Mouse (Mus musculus) retina, postnatal 7 days (tissue): Measurements from ENCODE around the gene Trim50.
"Not testable (repeated sequence)": the region's sequence is repeated elsewhere in the genome, so short reads cannot be mapped to it uniquely, and the experiment has no call there.

Experiments used
- DNase-seq: peaks from one replicate; pipeline ENCODE4 v3.0.0-alpha.2; 2012; ENCODE audit warnings: low read depth, low spot score

Gene Trim50

DNA sequence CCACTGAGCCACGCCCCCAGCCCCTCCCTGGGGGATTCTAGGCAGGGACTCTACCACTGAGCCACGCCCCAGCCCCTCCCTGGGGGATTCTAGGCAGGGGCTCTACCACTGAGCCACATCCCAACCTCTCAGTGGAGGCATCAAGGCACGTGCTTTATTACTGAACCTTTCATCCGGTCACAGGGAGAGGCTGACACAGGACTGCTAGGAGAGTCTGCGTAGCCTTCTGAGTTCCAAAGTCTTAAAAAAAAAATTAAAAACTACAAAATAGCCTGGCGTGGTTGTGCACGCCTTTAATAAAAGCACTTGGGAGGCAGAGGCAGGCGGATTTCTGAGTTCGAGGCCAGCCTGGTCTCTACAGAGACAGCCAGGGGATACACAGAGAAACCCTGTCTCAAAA lies 16.1 kb downstream of the Trim50 start:
- DNase-seq: not testable (repeated sequence)

DNA sequence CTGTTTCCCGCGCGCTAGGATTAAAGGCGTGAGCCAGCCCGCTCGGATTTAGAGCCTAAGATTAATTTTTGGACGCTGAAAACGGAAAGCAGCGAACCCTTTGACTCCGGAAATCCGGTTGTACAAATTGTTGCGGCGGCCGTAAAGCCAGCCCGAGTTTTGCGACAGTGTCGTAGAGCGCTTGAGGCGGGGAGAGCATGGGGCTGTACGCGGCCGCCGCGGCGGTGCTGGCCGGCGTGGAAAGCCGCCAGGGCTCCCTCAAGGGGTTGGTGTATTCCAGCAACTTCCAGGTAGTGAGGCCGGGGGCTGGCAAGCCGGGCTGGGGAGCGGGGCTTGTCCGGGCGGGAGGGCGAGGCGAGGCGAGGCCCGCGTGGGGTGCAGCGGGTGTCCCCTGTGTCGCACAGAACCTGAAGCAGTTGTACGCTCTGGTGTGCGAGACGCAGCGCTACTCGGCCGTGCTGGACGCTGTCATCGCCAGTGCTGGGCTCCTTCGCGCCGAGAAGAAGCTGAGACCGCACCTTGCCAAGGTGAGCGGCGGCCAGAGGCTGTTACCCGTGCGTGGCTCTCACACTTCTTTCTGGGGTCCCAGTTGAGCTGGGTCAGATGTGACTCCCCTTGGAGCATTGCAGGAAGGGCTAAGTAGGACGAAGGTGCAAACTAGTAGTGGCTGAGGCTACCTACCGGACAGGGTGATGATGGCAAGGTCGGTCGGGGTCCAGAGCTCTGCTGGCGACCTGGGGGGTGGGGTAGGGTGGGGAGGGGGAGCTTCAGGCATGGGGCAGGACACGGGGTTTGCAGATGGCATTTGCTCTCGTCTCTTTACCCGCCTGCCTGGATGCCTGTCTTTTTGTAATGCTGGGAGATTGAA lies 16.9 kb downstream of the Trim50 start, which contains the start of gene Nsun5:
Gene Nsun5, plus strand, starts transcription at position 167 of the 868 bp plus-strand sequence.
- peak; percentile 96 for DNase-seq

DNA sequence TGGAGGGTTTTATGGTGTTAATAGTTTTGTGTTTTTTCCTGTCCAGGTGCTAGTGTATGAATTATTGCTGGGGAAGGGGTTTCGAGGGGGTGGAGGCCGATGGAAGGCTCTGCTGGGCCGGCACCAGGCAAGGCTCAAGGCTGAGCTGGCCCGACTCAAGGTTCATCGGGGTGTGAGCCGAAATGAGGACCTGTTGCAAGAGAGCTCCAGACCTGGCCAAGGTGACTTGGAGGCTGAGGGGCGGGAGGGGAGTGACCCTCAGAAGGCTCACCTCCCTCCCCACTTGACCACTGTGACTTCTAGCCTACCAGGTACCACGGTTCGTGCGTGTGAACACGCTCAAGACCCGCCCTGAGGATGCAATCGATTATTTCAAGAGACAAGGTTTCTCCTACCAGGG lies 18.1 kb downstream of the Trim50 start:
- DNase-seq: no peak

DNA sequence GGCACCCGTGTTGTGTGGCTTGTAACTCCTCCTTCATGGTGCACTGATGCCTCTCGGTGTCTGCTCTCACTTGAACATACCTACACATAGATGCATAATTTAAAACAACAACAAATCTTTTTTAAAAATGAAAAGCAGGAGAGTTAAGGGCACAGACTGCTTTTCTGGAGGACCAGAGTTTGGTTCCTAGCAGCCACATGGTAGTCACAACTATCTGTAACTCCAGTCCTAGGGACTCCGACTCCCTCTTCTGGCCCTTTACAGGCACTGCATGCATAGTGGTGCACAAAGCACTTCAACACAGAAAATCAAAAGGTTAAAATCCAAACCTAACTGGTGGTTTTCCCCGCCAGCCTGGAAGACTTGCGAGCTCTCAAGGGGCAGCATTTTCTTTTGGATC lies 20.5 kb downstream of the Trim50 start:
- no peak for DNase-seq

DNA sequence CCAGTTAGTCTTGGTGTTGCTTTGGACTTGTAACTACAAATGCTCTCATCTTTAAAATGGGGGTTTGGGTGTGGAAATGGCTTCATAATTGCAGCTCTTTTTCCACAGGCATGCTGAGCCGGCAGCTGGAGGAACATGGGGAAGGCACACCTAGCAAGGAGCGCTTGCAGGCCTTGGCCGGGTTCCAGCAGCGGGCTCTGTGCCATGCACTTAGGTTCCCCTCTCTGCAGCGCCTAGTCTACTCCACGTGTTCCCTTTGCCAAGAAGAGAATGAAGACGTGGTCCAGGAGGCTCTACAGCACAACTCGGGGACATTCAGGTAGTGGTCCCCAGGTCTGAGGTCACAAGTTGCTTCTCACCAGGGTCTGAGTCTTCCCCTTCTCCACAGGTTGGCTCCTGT lies 22.1 kb downstream of the Trim50 start:
- DNase-seq: no peak

DNA sequence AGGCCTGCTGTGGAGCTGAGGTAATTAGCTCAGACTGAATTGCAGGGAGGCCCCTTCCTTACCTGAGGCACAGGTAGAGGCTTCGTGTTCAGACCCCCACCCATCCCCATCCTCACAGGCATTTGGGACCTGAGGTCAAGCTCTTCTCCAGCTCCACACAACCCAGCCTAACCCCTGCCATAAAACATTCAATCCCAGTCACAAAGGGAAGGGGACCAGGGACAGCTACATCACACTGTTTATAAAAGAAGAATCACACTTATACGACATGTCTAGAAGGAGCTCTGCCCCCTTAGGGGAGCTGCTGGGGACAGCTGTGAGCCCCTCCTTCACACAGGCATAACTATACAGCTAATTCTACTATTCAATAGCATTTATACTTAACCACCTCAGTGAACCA lies 23.2 kb downstream of the Trim50 start:
- DNase-seq: no peak

DNA sequence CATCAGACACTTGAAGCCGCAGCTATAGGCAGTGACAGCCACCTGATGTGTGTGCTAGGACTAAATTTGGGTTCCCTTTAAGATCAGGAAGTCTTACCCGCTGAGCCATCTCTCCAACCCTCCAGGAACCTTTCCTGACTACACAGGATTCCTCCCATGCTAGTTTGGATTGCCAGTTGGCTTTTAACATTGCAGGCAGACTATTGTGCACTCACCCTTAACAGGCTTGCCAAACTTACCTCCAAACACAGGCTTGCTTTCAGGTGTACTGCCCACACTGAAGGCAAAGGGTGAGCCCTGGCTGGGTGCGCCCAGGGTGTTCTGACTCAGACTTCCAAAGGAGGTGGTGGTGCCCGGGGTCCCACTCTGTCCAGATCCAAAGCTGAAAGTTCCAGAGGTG lies 27.6 kb downstream of the Trim50 start:
- DNase-seq: no peak

DNA sequence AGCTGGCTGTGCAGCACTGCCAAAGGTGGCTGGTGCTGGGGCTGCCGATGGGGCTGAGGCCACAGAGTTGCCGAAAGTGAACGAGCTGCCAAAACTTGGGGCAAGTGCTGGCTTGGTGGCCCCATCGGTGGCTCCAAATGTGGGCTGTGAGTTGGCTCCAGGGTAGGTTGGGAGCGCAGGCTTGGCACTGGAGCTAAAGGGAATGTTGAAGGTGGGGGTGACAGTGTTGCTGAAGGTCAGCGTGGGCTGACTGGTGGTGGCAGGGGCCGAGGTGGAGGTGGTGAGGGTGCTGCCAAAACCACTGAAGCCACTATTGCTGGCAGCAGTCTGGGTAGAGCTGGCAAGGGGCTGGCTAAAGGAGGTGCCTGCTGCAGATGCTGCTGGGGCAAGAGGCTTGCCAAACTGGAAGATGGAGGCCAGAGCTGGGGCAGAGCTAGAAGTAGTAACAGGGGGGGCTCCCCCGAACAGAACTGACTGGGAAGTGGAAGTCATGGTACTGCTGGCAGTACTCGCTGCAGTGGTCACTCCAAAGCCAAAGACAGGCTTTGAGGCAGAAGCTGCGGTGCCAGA lies 28.3 kb downstream of the Trim50 start:
- no peak for DNase-seq

DNA sequence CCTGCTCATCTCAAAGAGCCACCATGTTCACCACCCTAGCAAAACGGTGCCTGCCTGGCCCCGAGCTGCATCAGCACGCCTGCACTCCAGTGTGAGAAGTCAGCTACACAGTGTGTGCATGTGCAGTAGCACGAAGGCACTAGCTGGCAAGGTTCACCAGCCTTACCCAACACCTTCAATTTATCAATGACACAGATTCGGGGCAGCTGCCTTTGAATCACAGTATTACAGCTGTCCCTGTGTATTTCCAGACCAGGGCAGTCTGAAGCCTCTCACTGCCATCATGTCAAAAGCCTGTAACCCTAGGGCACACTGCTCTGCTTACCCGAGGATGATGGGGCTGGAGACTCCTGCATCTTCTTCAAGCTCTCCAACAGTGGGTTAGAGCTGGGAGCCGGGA lies 29.7 kb downstream of the Trim50 start:
- no peak for DNase-seq

DNA sequence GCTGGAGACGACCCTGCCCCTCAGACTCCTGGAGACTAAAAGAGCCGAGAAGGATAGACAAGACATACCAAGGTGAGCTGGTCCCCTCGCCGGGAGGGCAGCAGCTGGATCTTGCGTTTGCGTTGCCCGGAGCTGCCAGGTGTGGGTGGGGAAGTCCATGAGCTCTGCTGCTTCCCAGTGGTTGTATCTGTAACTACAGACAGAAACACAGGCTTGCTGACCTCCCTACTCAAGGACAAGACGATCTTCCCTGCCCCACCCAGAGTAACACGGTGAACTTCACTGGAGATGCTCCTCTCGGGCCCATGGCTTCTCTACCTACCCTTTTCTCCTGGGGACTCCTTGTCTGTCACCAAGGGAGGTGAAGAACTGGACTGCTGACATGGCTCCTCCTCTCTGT lies 30.7 kb downstream of the Trim50 start:
- DNase-seq: no peak

DNA sequence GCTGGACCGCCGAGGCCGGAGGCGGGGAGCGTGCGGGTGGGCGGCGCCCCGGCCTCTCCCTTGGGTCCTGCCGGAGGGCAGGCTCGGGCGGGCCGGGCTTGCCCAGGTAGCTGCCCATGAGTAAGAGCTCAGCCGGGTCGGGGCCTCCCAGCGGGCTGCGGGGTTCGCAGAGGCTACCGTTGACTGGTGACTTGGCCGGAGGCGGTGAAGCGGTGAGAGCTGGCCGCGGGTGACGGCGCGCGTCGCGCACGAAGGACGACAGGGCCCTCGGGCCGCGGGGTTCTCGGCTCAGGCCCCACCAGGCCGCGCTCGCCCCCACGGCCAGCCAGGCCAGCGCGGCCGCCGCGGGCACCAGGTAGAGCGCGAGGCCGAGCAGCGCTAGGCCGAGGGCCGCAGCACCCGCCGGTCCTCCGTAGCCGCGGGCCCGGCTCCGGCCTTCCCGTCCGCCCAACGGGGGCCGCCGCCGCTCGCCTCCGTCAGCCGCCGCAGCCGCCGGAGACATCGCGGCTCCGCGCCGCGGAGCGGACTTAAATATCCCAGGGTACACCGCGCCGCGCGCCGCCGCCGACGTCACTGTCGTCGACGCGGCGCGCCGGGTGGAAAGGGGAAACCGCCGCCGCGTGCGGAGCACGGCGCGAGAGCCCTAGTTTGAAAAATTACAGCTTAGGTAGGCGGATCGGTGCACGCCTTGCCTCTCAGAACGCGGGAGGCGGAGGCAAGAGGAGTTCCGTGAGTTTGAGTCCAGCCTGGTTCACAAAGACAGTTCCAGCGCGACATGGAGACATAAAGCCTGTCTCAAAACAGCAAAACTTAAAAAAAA lies 41.1 kb downstream of the Trim50 start, which contains the start of gene Pom121:
Gene Pom121, minus strand, starts transcription at position 543 of the 820 bp plus-strand sequence.
- peak; percentile 72 for DNase-seq

DNA sequence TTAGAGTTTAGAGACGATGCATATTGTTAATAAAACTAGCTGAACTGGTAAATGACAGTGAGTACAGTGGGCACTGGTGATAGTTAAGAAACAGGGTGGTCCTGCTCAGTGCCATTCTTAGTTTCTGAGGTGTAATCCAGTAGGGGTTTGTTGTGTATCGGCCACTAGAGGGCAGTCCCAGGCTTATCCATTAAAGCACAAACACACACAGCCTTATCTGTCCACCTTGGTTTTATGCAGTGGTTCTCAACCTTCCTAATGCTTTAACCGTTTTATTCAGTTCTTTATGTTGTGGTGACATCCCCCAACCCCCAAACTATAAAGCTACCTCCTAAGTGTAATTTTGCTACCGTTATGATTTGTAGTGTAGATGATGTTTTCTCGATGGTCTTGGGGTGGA lies 42.7 kb downstream of the Trim50 start:
- DNase-seq: no peak

DNA sequence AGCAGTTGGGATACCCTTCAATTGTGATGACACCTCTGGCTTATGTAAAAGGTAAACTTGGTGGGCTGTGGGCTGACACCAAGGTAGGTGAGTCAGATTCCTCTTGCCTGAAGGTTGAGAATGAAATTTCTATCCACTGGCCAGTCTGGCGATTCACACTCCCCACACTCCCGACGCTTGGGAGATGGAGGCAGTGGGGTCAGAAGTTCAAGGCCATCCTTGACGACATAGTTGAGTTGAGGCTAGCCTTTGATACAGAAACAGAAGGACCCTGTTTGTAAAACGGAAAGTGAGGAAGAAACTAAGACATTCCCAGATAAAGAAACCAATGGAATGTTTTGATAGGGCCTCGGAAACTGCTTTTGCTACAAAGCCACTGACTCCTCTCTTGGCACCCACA lies 46.3 kb downstream of the Trim50 start:
- DNase-seq: no peak

DNA sequence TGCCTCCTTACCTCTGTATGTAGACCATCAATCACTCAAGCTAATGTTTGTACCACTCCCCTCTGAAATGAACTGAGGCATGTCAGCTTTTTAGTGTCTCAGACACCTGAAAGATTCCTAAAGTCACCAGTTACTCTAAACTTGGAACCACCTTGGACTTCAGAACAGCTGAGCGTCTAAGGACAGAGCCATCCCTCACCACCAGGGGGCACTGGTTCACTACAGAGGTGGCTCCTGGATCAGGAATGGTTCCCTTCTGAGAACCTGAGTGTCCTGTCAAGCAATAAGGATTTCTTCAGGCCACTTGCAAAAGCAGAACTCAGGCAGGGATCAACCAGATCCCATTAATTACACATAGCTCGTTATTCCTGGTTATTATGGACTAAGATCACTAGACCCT lies 47.1 kb downstream of the Trim50 start:
- peak; percentile 79 for DNase-seq

DNA sequence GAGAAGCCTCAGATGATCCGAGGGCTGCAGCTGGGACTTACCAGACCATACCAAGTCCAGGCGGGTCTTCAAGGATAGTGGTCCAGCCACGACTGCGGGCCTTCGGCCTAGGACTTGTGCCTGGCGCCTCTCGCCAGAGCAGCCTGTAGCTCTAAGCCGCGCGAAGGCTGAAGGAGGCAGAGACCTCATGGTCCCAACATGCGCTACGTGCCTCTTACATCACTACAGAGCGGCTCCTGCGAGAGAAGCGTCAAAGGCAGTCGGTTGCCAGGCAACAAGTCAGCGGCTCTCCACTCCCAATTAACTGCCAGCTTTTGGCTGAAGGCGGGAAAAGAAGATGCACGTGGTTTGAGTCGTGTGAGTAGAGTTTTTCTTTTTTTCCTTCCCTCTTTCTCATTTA lies 51.5 kb downstream of the Trim50 start:
- no peak for DNase-seq

DNA sequence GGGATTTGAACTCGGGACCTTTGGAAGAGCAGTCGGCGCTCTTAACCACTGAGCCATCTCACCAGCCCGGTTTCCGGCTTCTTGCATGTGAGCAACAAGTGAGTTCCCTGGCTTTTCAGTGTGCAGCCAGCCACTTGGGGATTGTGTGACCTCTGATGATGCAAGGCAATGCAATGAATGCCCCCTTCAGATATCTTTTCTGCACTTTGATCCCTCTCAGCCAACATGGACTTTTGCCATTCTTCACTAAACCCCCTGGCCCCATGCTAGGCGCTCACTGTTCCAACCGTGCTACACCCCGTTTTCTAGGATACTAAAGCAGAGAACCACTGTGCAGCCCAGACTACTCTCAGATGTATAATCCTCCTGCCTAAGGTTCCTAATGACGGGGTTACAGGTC lies 52.3 kb downstream of the Trim50 start:
- DNase-seq: no peak

DNA sequence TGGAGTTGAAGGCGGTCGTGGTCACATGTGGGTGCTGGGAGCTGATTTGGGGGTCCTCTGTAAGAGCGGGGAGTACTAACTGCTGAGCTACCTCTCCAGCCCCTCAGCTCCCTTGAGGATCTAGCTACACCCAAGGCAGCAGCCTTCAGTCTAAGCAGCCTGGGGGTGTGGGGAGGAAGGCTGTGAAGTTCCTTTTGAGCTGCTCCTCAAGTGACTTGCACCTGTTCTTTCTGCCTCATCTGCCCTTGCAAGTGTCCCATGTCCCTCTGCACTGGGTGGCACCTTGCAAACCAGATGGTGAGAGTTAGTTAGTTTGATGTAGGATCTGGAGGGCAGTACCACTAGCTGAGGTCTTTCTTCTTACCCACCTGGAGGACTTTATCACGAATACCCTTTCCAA lies 55.0 kb downstream of the Trim50 start:
- DNase-seq: no peak

DNA sequence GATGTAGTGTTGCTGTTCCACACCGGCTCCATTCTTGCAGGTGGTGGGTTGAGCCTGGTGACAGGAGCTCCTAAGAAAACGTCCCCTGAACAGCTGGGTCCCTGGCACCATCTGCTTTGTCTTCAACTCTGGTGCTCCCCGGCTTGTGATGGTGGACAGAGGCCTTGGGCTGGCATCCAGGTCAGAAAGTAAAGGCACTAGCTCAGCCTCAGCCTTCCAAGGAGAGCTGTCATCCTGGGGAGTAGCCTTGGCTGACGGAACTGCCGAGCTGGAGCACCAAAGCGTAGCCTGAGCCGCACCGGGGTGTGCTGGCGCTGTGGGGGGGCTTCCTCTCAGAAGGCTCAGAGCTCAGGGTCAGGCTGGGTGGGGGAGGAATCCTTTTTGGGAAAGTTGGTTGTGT lies 57.2 kb downstream of the Trim50 start:
- no peak for DNase-seq
